Mouse (Mus musculus): ENCODE measurements at regions not wholly inside any gene's neighbourhood (a gene's known extent, or its start where the extent isn't known, plus 50 kb on each side); places are given as distances from the start of the nearest gene placed in this dataset.

- peak; percentile 2 for DNase-seq (ENCODE audit: low read depth, low spot score)
Observed at GRCm38 (mm10) chr5:68877574-68878171, 463.8 kb downstream of the Kctd8 start.

- DNase-seq (ENCODE audit: low read depth, low spot score), result no peak
Observed at GRCm38 (mm10) chr5:68871396-68871795, 470.1 kb downstream of the Kctd8 start.

All from retina, adult 2 months (tissue).